Mouse (Mus musculus) embryonic facial prominence, embryonic 11.5 days (tissue): ENCODE results near the gene Serpinb9b. TPM values are rescaled to one million over a fixed set of nuclear protein-coding genes. Genes with fewer than 3 reads are reported as not detected.
"Not testable (repeated sequence)": the region's sequence is repeated elsewhere in the genome, so short reads cannot be mapped to it uniquely, and the experiment has no call there.

Experiments
- ATAC-seq: fragments of 200-750 bp; cut with Nextera tagmentation; replicated peaks from 2 replicates; pipeline ENCODE4 v1.8.0; 2017; ENCODE audit warnings: low read depth; ENCODE audit not compliant: insufficient number of reproducible peaks, low FRiP score, low TSS enrichment
- DNase-seq: peaks from one replicate; pipeline ENCODE4 v3.0.0-alpha.2; 2015; ENCODE audit warnings: low spot score
- H3K27ac ChIP-seq: fragments of 300-500 bp; sonication (generic); replicated peaks from 2 replicates; pipeline ENCODE4 v1.5.1; 2014; ENCODE audit warnings: mild to moderate bottlenecking, low read depth, low read length, control low read depth
- H3K27me3 ChIP-seq: fragments of 300-500 bp; sonication (generic); 2 replicates; pipeline ENCODE4 v1.6.1; 2014; ENCODE audit warnings: mild to moderate bottlenecking, low read length, moderate library complexity, mixed read lengths; ENCODE audit not compliant: control insufficient read depth, insufficient read depth
- H3K36me3 ChIP-seq: fragments of 300-500 bp; sonication (generic); replicated peaks from 2 replicates; pipeline ENCODE4 v1.6.1; 2014; ENCODE audit warnings: low read depth, mild to moderate bottlenecking, low read length, moderate library complexity, mixed read lengths; ENCODE audit not compliant: control insufficient read depth, insufficient read depth
- H3K4me1 ChIP-seq: fragments of 300-500 bp; sonication (generic); 2 replicates; pipeline ENCODE4 v1.6.1; 2014; ENCODE audit warnings: low read length, mixed read lengths; ENCODE audit not compliant: control insufficient read depth, insufficient read depth
- H3K4me2 ChIP-seq: fragments of 300-500 bp; sonication (generic); 2 replicates; pipeline ENCODE4 v1.6.1; 2014; ENCODE audit warnings: low read depth, mild to moderate bottlenecking, control low read depth, low read length, moderate library complexity
- H3K4me3 ChIP-seq: fragments of 300-500 bp; sonication (generic); 2 replicates; pipeline ENCODE4 v1.5.1; 2014; ENCODE audit warnings: low read depth, low read length, control low read depth
- H3K9ac ChIP-seq: fragments of 300-500 bp; sonication (generic); replicated peaks from 2 replicates; pipeline ENCODE4 v1.6.1; 2014; ENCODE audit warnings: mild to moderate bottlenecking, control low read depth, low read length
- H3K9me3 ChIP-seq: fragments of 300-500 bp; sonication (generic); replicated peaks from 2 replicates; pipeline ENCODE4 v1.6.1; 2016; ENCODE audit warnings: mild to moderate bottlenecking, low read length, inconsistent platforms, mixed read lengths; ENCODE audit not compliant: control insufficient read depth
- WGBS: fragments of 180-500 bp; shearing (Covaris S2); extraction: QIAGEN DNeasy Blood & Tissue Kit; methylation state at CpG from one replicate; pipeline ENCODE4 v1.1.7; 2014; 5-methylcytosine and 5-hydroxymethylcytosine counted together
- polyA plus RNA-seq: library from polyadenylated mRNA; unstranded; fragments of >200 nt; fragmentation: Nextera tagmentation; extraction: Ambion mirVana; gene quantifications from 2 replicates; pipeline ENCODE4 v1.2.1, GENCODE M21; 2014

The Serpinb9b gene
- polyA plus RNA-seq, 1 experiment from 2014 or later = 0.20 TPM

DNA sequence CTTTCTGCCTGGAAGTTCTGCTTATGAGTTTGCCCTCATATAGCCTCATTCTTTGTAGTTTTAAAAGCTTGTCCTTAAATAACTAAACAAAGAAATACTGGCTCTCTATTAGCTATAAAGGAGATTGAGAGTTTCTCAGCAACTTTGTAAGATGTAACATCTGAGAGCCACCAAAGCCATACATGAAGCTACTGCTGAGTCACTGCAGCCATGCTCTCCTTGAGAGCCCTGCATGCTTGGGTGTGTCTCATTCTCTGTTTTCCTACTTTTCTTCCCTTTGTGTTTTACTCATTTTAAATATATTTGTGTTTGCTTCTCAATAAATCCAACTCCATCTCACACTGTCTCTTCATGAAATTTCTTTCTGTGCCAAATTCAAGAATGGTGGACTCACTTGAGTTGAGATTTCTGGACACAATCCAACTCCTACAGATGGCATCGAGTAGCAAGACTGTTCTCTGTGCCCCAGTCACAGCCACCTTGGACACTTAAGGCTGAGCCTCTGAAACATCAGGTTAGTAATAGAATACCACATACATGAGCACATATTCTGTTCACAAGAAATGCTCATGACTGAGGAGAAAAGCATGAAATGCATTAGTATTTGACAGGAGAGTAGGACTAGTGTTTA is 674 bp upstream of the Serpinb9b start:
- ATAC-seq = no peak
- no peaks in the 10 kb centered on the region for H3K36me3 ChIP-seq
- H3K4me2 ChIP-seq = no peak overlapping the region
- DNase-seq = no peak
- no peaks in the 10 kb centered on the region for H3K27me3 ChIP-seq
- H3K9ac ChIP-seq = no peak overlapping the region
- no peaks in the 10 kb centered on the region for H3K9me3 ChIP-seq
- H3K4me3 ChIP-seq = no peak overlapping the region
- H3K27ac ChIP-seq = no peak overlapping the region
- no peaks in the 10 kb centered on the region for H3K4me1 ChIP-seq
- WGBS = 84% methylated on average over 1 of the region's 1 CpGs

DNA sequence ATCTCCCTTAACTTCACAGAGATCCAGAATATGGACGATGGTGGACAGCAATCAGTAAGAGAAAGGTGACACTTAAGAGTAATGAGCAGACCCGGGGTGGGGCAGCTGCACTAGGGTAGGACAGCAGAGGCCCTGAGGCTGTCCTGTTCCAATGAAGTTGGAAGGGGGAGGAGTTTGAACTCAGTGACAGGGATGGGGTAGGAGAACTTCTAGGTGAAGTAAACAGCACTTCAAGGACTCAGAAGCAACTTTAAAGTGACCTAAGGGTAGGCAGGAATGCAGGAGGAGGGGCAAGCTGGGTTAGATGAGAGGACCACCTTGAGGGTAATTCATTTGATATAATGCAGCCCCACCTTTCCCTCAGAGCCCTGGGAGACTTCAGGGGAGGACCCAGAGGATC is 930 bp downstream of the Serpinb9b start:
- H3K4me1 ChIP-seq = no peaks in the 10 kb centered on the region
- 51% methylated on average over 2 of the region's 2 CpGs for WGBS
- H3K27me3 ChIP-seq = no peaks in the 10 kb centered on the region
- DNase-seq (no peak), ATAC-seq (no peak)
- no peak overlapping the region for H3K27ac ChIP-seq
- no peak overlapping the region for H3K4me3 ChIP-seq
- H3K9ac ChIP-seq = no peak overlapping the region
- no peak overlapping the region for H3K4me2 ChIP-seq
- H3K9me3 ChIP-seq = no peaks in the 10 kb centered on the region
- H3K36me3 ChIP-seq = no peaks in the 10 kb centered on the region

DNA sequence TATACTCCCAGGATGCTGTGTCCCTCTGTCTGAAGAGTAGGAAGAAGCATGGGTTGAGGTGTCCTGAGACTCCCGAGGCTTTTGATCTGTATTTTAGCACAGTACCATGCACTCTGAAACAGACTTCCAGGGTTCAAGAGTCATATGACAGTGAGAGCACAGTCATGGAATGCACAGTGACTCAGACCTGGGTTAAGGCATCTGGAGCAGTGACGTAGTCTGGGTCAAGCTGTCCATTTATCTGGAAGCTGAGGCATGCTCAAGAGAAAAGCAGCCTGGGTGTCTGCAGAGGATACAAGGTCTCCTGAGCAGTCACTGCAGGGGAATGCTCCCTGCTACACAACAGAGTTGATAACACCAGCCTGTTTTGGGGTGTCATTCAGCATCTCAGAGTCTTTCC is 1.3 kb downstream of the Serpinb9b start:
- Histone ChIP-seq H3K27me3 (no peaks in the 10 kb centered on the region), H3K4me1 (no peaks in the 10 kb centered on the region), H3K27ac (no peak overlapping the region), H3K9ac (no peak overlapping the region), H3K4me3 (no peak overlapping the region), H3K9me3 (no peaks in the 10 kb centered on the region), H3K36me3 (no peaks in the 10 kb centered on the region), H3K4me2 (no peak overlapping the region)
- ATAC-seq = no peak
- 75% methylated on average over 2 of the region's 2 CpGs for WGBS
- no peak for DNase-seq

DNA sequence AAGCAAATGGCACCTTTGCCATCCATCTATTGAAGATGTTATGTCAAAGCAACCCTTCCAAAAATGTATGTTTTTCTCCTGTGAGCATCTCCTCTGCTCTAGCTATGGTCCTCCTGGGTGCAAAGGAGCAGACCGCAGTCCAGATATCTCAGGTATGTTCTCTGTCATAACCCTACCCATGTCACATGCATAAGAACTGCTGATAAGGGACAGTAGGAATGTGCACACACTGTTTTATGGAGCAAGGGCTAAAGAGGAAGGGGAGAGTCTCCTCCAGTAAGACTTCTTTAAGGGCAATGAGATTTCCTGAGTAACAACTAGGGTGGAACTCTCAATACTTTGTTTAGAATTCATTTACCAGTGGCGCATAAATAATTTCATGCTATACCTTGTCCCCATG is 2.3 kb downstream of the Serpinb9b start:
- not testable (repeated sequence) for H3K9ac ChIP-seq, H3K27ac ChIP-seq, H3K4me3 ChIP-seq, DNase-seq, H3K4me1 ChIP-seq, H3K4me2 ChIP-seq, ATAC-seq, H3K27me3 ChIP-seq, H3K36me3 ChIP-seq, H3K9me3 ChIP-seq
- 97% methylated on average over 2 of the region's 2 CpGs for WGBS

DNA sequence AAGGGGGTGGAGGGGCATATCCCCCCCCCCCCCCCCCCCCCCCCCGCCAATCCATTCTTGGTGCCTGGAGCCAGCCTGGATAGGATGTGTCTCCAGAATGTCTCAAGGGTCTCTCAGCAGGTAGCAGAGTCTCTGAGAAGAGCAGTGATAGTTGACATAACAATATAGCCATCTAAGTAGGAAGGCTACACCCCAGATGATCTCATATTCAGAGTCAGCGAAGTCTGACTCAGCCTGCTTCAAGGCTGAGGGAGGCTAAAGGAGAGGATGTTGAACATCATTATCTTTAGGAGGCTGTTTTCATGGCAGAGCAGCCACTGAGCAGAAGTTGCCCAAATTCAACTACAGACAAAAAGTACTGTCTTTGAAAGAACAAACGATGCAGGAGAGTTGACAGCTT is 3.1 kb downstream of the Serpinb9b start:
- ATAC-seq = no peak

DNA sequence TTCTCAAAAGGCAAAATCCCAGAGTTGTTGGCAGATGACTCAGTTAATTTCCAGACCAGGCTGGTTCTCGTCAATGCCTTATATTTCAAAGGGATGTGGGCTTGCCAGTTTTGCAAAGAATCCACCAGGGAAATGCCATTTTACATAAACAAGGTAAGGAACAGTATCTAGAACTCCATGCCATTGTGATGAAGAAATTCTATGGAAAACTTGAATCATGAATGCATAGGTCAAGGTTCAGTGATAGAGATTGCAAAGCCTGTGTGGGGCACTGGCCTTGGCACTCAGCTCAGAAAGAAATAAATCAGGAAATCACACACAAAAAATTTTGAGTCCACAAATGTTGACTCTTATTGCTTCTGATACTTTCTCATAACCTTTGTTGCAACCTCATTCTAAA is 8.3 kb downstream of the Serpinb9b start:
- 56% methylated on average over 1 of the region's 1 CpGs for WGBS
- no peak overlapping the region for H3K27ac ChIP-seq
- no peaks in the 10 kb centered on the region for H3K27me3 ChIP-seq
- H3K4me1 ChIP-seq = no peaks in the 10 kb centered on the region
- DNase-seq (no peak), ATAC-seq (no peak)
- no peaks in the 10 kb centered on the region for H3K36me3 ChIP-seq
- no peak overlapping the region for H3K4me3 ChIP-seq
- H3K9me3 ChIP-seq = no peaks in the 10 kb centered on the region
- H3K9ac ChIP-seq = no peak overlapping the region
- no peak overlapping the region for H3K4me2 ChIP-seq

More for the DNA sequence above, 3.1 kb downstream of the Serpinb9b start:
- no peak overlapping the region for H3K9ac ChIP-seq
- no peaks in the 10 kb centered on the region for H3K9me3 ChIP-seq
- no peaks in the 10 kb centered on the region for H3K36me3 ChIP-seq
- no peak for DNase-seq
- no peaks in the 10 kb centered on the region for H3K4me1 ChIP-seq
- no peak overlapping the region for H3K4me3 ChIP-seq
- H3K27me3 ChIP-seq = no peaks in the 10 kb centered on the region
- H3K4me2 ChIP-seq = no peak overlapping the region
- WGBS = 88% methylated on average over 2 of the region's 3 CpGs
- H3K27ac ChIP-seq = no peak overlapping the region

DNA sequence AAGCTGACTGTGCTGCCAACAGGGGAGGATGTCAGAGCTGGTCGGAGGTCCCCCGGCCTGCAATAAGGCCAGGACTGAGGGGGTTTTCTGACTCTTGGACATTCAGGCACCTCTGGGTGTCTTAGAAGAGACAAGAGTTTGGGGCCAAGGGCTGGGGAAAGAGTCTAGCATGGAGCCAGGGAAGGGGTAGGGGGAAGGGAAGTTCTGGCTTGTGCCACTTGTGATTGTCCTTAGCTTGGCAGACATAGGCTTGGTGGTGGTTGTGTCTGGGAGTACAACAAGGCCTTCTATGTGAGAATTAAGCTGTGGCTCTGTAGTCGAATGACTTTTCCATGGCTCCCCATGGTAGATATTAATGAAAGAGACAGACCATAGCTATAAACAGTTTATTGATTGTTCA is 16.3 kb downstream of the Serpinb9b start:
- Histone ChIP-seq H3K27ac (no peak overlapping the region), H3K9ac (no peak overlapping the region), H3K9me3 (no peaks in the 10 kb centered on the region), H3K4me3 (no peak overlapping the region), H3K36me3 (no peaks in the 10 kb centered on the region), H3K4me2 (no peak overlapping the region), H3K27me3 (no peaks in the 10 kb centered on the region), H3K4me1 (no peaks in the 10 kb centered on the region)
- WGBS = 94% methylated on average over 3 of the region's 3 CpGs
- ATAC-seq = no peak
- DNase-seq = no peak

DNA sequence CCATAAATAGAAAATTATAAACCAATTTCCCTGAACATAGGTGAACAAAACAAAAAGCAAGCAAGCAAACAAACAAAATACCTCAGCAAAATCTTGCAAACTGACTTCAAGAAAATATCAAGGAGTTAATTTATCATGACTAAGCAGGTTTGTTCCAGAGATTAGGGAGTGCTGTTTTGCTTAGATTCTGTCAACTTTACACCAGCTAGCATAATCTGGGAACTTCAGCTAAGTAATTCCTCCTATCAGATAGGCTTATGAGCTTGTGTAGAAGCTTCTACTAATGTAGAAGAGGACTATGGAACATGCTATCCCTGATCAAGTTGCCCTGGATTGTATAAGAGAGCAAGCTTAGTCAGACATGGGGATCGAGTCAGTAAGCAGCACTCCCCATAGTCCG is 20.0 kb downstream of the Serpinb9b start:
- ATAC-seq (no peak), DNase-seq (no peak)
- Histone ChIP-seq H3K4me1 (no peaks in the 10 kb centered on the region), H3K9ac (no peak overlapping the region), H3K27me3 (no peaks in the 10 kb centered on the region), H3K9me3 (no peaks in the 10 kb centered on the region), H3K27ac (no peak overlapping the region), H3K4me3 (no peak overlapping the region), H3K4me2 (no peak overlapping the region), H3K36me3 (no peaks in the 10 kb centered on the region)
- 70% methylated on average over 2 of the region's 2 CpGs for WGBS
